Mouse (Mus musculus) lung, adult 2 months (tissue): ENCODE data around the gene Phldb2.

ENCODE experiments used
- CTCF ChIP-seq: fragments of 200-500 bp; IDR thresholded peaks from 2 replicates; pipeline ENCODE4 v1.5.1; 2011; ENCODE audit warnings: mild to moderate bottlenecking, low read length, control low read depth; ENCODE audit not compliant: insufficient read depth
- POLR2A ChIP-seq: fragments of 200-500 bp; IDR thresholded peaks from 2 replicates; pipeline ENCODE4 v1.6.1; 2011; ENCODE audit warnings: low read depth, mild to moderate bottlenecking, control low read depth, low read length, borderline replicate concordance; ENCODE audit errors: extremely low read depth

GRCm38 (mm10) chr16:45758726-45759269 is 194.6 kb downstream of the Phldb2 start:
- TF ChIP-seq CTCF: no peak
- TF ChIP-seq POLR2A: no peak
